Mouse (Mus musculus): ENCODE measurements around the gene Lrrc47. TPM values are rescaled to one million over a fixed set of nuclear protein-coding genes. Genes with fewer than 3 reads are reported as not detected.

Gene Lrrc47
- polyA plus RNA-seq, 2 experiments: 12.3 to 49.2 TPM

DNA sequence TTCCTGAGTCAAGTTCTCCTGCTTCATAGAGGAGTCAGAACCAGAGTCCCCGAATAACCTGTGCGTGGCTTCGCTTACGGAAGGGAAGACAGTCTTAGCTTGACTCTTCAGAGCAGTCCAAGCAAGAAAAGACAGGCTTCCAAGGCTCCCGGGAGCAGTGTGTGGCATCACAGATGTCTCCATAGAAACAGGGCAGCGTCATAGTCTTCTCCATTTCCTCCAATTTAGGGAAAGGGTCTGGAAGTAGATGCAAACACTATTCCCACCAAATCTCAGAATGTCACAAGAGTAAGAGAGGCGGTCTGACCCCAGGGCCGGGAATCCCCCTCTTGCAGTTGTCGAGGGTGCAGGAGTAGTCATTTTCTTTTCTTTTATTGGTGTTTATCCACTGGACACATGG lies 31.0 kb downstream of the Lrrc47 start, which contains the start of gene Ccdc27:
Gene Ccdc27, minus strand, starts transcription at position 101 of the 400 bp plus-strand sequence.
- no peak for ATAC-seq (ENCODE audit: low FRiP score, low read depth)
- H3K9me3 ChIP-seq (ENCODE audit: control insufficient read depth, low read length): no peaks in the 10 kb centered on the region
- no peak for DNase-seq (ENCODE audit: low spot score)
- H3K36me3 ChIP-seq (ENCODE audit: control insufficient read depth, insufficient read depth, low read length): no peaks in the 10 kb centered on the region
- H3K27ac ChIP-seq (replicated peaks; ENCODE audit: low read depth, low read length): no peak within 1 kb of the TSS
- no peak within 1 kb of the TSS for H3K9ac ChIP-seq (ENCODE audit: low read depth, low read length, severe bottlenecking)
- TF ChIP-seq POLR2A (IDR thresholded peaks at IDR 0.05; ENCODE audit: borderline replicate concordance, extremely low read depth, insufficient read depth, insufficient read length): no peak
- no peak within 1 kb of the TSS for H3K4me3 ChIP-seq (replicated peaks; ENCODE audit: low read length)
- H3K27me3 ChIP-seq (ENCODE audit: control insufficient read depth, insufficient read depth, low read length): no peaks in the 10 kb centered on the region
- 80% methylated on average over 9 of the region's 9 CpGs for WGBS
- H3K4me2 ChIP-seq (replicated peaks; ENCODE audit: low read depth, low read length, severe bottlenecking): no peak within 1 kb of the TSS
- no peaks in the 10 kb centered on the region for H3K4me1 ChIP-seq (ENCODE audit: control insufficient read depth, insufficient read depth, low read length)

DNA sequence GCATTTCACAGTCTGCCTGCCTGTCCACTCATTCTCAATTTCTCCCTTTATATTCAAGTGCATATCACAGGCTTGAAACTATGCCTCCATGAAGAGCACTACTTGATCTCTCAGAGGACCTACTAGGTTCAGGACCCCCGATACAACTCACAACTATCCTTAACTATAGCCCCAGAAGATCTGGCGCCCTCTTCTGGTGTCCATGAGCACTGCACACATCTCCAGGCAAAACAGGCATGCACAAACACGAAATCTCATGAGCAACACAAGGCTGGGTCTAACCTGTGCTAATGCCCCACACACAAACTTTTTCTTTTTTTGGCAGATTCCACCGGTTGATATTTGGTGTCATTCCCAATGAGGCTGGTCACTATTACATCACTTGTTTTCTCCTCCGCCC lies 34.3 kb downstream of the Lrrc47 start:
- Histone ChIP-seq H3K27me3 (ENCODE audit: control insufficient read depth, insufficient read depth, low read length) (no peaks in the 10 kb centered on the region), H3K36me3 (ENCODE audit: control insufficient read depth, insufficient read depth, low read length) (no peaks in the 10 kb centered on the region), H3K4me2 (replicated peaks; ENCODE audit: low read depth, low read length, severe bottlenecking) (no peak overlapping the region), H3K9me3 (ENCODE audit: control insufficient read depth, low read length) (no peaks in the 10 kb centered on the region), H3K9ac (ENCODE audit: low read depth, low read length, severe bottlenecking) (no peak overlapping the region), H3K4me1 (ENCODE audit: control insufficient read depth, insufficient read depth, low read length) (no peaks in the 10 kb centered on the region), H3K27ac (replicated peaks; ENCODE audit: low read depth, low read length) (no peak overlapping the region), H3K4me3 (replicated peaks; ENCODE audit: low read length) (no peak overlapping the region)
- no peak for TF ChIP-seq POLR2A (IDR thresholded peaks at IDR 0.05; ENCODE audit: borderline replicate concordance, extremely low read depth, insufficient read depth, insufficient read length)
- WGBS: 65% methylated on average over 5 of the region's 5 CpGs
- ATAC-seq (ENCODE audit: low FRiP score, low read depth): no peak
- DNase-seq (ENCODE audit: low spot score): no peak

DNA sequence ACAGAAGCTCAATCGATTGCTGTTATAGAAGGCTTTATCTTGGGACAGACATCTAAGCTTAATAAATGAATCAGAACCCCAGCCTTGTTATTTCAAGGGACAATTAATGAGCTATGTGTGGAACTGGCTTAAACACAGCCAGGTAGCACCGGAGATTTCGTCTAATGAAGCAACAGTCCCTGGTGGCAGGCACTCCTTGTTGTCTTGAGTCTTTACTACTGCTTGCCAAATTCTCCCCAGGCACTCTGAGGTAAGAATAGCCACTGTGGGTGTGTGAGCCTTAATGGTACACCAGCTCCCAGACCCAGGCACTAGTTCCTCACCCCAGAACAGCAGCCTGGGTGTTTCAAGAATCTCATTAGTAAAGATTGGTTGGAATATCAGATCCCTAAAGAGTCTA lies 39.9 kb downstream of the Lrrc47 start:
- Histone ChIP-seq H3K9me3 (ENCODE audit: control insufficient read depth, low read length) (no peaks in the 10 kb centered on the region), H3K4me3 (replicated peaks; ENCODE audit: low read length) (no peak overlapping the region), H3K36me3 (ENCODE audit: control insufficient read depth, insufficient read depth, low read length) (no peaks in the 10 kb centered on the region), H3K27me3 (ENCODE audit: control insufficient read depth, insufficient read depth, low read length) (no peaks in the 10 kb centered on the region), H3K9ac (ENCODE audit: low read depth, low read length, severe bottlenecking) (no peak overlapping the region), H3K27ac (replicated peaks; ENCODE audit: low read depth, low read length) (no peak overlapping the region), H3K4me1 (ENCODE audit: control insufficient read depth, insufficient read depth, low read length) (no peaks in the 10 kb centered on the region), H3K4me2 (replicated peaks; ENCODE audit: low read depth, low read length, severe bottlenecking) (no peak overlapping the region)
- WGBS: 82% methylated on average over 3 of the region's 3 CpGs
- DNase-seq (ENCODE audit: low spot score) (no peak), ATAC-seq (ENCODE audit: low FRiP score, low read depth) (no peak)
- no peak for TF ChIP-seq POLR2A (IDR thresholded peaks at IDR 0.05; ENCODE audit: borderline replicate concordance, extremely low read depth, insufficient read depth, insufficient read length)

DNA sequence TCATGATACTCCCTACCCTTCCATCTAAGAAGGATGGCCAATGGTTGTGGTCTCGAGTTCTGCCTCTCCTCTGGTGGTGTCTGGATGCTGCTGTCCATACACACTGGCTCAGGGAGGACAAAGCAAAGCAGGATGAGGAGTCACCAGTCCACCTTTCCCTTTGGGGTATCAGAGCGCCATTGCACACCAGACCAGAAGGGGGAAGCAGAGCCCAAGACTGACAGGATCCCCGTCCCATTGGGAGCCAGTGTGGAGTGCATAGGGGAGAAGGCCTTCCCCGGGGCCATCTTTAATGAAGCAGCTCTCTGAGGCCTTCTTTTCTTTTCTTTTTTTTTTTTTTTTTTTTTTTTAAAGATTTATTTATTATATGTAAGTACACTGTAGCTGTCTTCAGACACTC lies 41.5 kb downstream of the Lrrc47 start:
- no peak for ATAC-seq (ENCODE audit: low FRiP score, low read depth)
- no peaks in the 10 kb centered on the region for H3K36me3 ChIP-seq (ENCODE audit: control insufficient read depth, insufficient read depth, low read length)
- no peaks in the 10 kb centered on the region for H3K27me3 ChIP-seq (ENCODE audit: control insufficient read depth, insufficient read depth, low read length)
- no peak overlapping the region for H3K4me2 ChIP-seq (replicated peaks; ENCODE audit: low read depth, low read length, severe bottlenecking)
- TF ChIP-seq POLR2A (IDR thresholded peaks at IDR 0.05; ENCODE audit: borderline replicate concordance, extremely low read depth, insufficient read depth, insufficient read length): no peak
- H3K9ac ChIP-seq (ENCODE audit: low read depth, low read length, severe bottlenecking): no peak overlapping the region
- H3K4me3 ChIP-seq (replicated peaks; ENCODE audit: low read length): no peak overlapping the region
- 36% methylated on average over 4 of the region's 4 CpGs for WGBS
- no peak for DNase-seq (ENCODE audit: low spot score)
- no peaks in the 10 kb centered on the region for H3K9me3 ChIP-seq (ENCODE audit: control insufficient read depth, low read length)
- H3K4me1 ChIP-seq (ENCODE audit: control insufficient read depth, insufficient read depth, low read length): 0 out of 2 replicates have a peak, but pooled peaks cover 2% of the 10 kb centered on the region
- H3K27ac ChIP-seq (replicated peaks; ENCODE audit: low read depth, low read length): no peak overlapping the region

DNA sequence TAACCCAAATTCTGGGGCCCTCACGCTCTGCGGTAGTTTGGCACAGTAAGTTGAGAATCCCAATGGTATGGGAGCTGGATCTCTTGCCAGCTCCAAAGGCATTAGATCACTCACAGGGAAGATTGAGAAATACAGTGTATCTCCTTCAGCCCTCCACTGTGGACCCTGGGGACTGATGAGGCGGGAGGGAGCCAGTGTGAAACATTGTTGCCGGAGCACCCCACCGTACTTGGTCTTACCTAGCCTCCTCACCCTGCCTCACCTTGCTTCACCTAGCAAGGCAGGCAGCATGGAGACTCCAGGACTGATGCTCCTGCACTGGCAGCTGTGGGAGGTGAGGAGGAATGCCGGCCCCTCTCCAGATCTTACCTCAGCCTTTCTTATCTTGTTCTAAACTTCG lies 44.0 kb downstream of the Lrrc47 start:
- Histone ChIP-seq H3K9ac (ENCODE audit: low read depth, low read length, severe bottlenecking) (no peak overlapping the region), H3K27ac (replicated peaks; ENCODE audit: low read depth, low read length) (no peak overlapping the region), H3K4me3 (replicated peaks; ENCODE audit: low read length) (no peak overlapping the region), H3K4me2 (replicated peaks; ENCODE audit: low read depth, low read length, severe bottlenecking) (no peak overlapping the region), H3K36me3 (ENCODE audit: control insufficient read depth, insufficient read depth, low read length) (no peaks in the 10 kb centered on the region), H3K27me3 (ENCODE audit: control insufficient read depth, insufficient read depth, low read length) (no peaks in the 10 kb centered on the region), H3K4me1 (ENCODE audit: control insufficient read depth, insufficient read depth, low read length) (0 out of 2 replicates have a peak, but pooled peaks cover 2% of the 10 kb centered on the region), H3K9me3 (ENCODE audit: control insufficient read depth, low read length) (no peaks in the 10 kb centered on the region)
- 80% methylated on average over 7 of the region's 7 CpGs for WGBS
- no peak for TF ChIP-seq POLR2A (IDR thresholded peaks at IDR 0.05; ENCODE audit: borderline replicate concordance, extremely low read depth, insufficient read depth, insufficient read length)
- DNase-seq (ENCODE audit: low spot score) (no peak), ATAC-seq (ENCODE audit: low FRiP score, low read depth) (no peak)

DNA sequence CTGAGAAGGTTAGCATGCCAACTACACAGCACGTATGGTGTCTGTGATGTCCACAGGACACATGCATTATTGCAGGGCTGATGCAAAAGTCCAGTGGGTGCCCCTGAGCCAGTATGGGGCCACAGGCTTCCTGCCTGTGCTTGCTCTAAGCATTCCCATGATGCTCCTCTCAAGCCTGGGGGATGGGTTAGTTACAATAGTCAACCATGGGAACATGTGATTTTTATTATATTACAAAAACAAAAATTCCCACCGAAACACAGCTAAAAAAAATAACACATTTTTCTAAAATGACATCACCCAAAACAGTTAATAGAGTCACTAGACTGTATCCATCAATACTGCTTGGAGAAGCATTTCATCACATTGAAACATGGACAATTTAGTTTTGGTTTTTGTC lies 44.5 kb downstream of the Lrrc47 start:
- Histone ChIP-seq H3K4me2 (replicated peaks; ENCODE audit: low read depth, low read length, severe bottlenecking) (no peak overlapping the region), H3K27me3 (ENCODE audit: control insufficient read depth, insufficient read depth, low read length) (no peaks in the 10 kb centered on the region), H3K4me3 (replicated peaks; ENCODE audit: low read length) (no peak overlapping the region), H3K36me3 (ENCODE audit: control insufficient read depth, insufficient read depth, low read length) (no peaks in the 10 kb centered on the region), H3K4me1 (ENCODE audit: control insufficient read depth, insufficient read depth, low read length) (0 out of 2 replicates have a peak, but pooled peaks cover 2% of the 10 kb centered on the region), H3K27ac (replicated peaks; ENCODE audit: low read depth, low read length) (no peak overlapping the region), H3K9ac (ENCODE audit: low read depth, low read length, severe bottlenecking) (no peak overlapping the region), H3K9me3 (ENCODE audit: control insufficient read depth, low read length) (no peaks in the 10 kb centered on the region)
- 53% methylated on average over 2 of the region's 2 CpGs for WGBS
- ATAC-seq (ENCODE audit: low FRiP score, low read depth): peak; percentile 41; the same call in 1 of the 2 replicates
- TF ChIP-seq POLR2A (IDR thresholded peaks at IDR 0.05; ENCODE audit: borderline replicate concordance, extremely low read depth, insufficient read depth, insufficient read length): no peak
- no peak for DNase-seq (ENCODE audit: low spot score)

Measured in limb, embryonic 14.5 days (tissue).